Mouse (Mus musculus) forebrain, embryonic 11.5 days (tissue): ENCODE results near the gene Uhrf1bp1. TPM values are rescaled to one million over a fixed set of nuclear protein-coding genes. Genes with fewer than 3 reads are reported as not detected.

Experiments used
- ATAC-seq: fragments of 200-750 bp; cut with Nextera tagmentation; replicated peaks from 2 replicates; pipeline ENCODE4 v1.8.0; 2017; ENCODE audit warnings: moderate TSS enrichment; ENCODE audit not compliant: low FRiP score
- DNase-seq: peaks from one replicate; pipeline ENCODE4 v3.0.0-alpha.2; 2017; ENCODE audit warnings: low spot score
- H3K27ac ChIP-seq: fragments of 300-500 bp; sonication (generic); 2 replicates; pipeline ENCODE4 v1.5.1; 2014; ENCODE audit warnings: low read depth, low read length
- H3K27me3 ChIP-seq: fragments of 300-500 bp; sonication (generic); 2 replicates; pipeline ENCODE4 v1.6.1; 2014; ENCODE audit warnings: mild to moderate bottlenecking, low read length, mixed read lengths; ENCODE audit not compliant: control insufficient read depth, insufficient read depth
- H3K36me3 ChIP-seq: fragments of 300-500 bp; sonication (generic); 2 replicates; pipeline ENCODE4 v1.6.1; 2014; ENCODE audit warnings: mild to moderate bottlenecking, low read length, moderate library complexity, mixed read lengths; ENCODE audit not compliant: control insufficient read depth, insufficient read depth
- H3K4me1 ChIP-seq: fragments of 300-500 bp; sonication (generic); replicated peaks from 2 replicates; pipeline ENCODE4 v1.6.1; 2014; ENCODE audit warnings: low read length, mixed read lengths; ENCODE audit not compliant: control insufficient read depth, insufficient read depth
- H3K4me2 ChIP-seq: fragments of 300-500 bp; sonication (generic); 2 replicates; pipeline ENCODE4 v1.6.1; 2014; ENCODE audit warnings: low read depth, mild to moderate bottlenecking, low read length, moderate library complexity, mixed read lengths; ENCODE audit not compliant: severe bottlenecking
- H3K4me3 ChIP-seq: fragments of 300-500 bp; sonication (generic); 2 replicates; pipeline ENCODE4 v1.5.1; 2014; ENCODE audit warnings: low read depth, low read length
- H3K9ac ChIP-seq: fragments of 300-500 bp; sonication (generic); 2 replicates; pipeline ENCODE4 v1.6.1; 2014; ENCODE audit warnings: low read length
- H3K9me3 ChIP-seq: fragments of 300-500 bp; sonication (generic); 2 replicates; pipeline ENCODE4 v1.6.1; 2016; ENCODE audit warnings: low read length, mixed read lengths; ENCODE audit not compliant: control insufficient read depth
- WGBS: fragments of 180-500 bp; shearing (Covaris S2); extraction: QIAGEN DNeasy Blood & Tissue Kit; methylation state at CpG from one replicate; pipeline ENCODE4 v1.1.7; 2014; 5-methylcytosine and 5-hydroxymethylcytosine counted together
- polyA plus RNA-seq: library from polyadenylated mRNA; unstranded; fragments of >200 nt; fragmentation: Nextera tagmentation; extraction: Ambion mirVana; gene quantifications from 2 replicates; pipeline ENCODE4 v1.2.1, GENCODE M21; 2014

Uhrf1bp1 gene
- polyA plus RNA-seq, 1 experiment from 2014 or later: 9.7 TPM

DNA sequence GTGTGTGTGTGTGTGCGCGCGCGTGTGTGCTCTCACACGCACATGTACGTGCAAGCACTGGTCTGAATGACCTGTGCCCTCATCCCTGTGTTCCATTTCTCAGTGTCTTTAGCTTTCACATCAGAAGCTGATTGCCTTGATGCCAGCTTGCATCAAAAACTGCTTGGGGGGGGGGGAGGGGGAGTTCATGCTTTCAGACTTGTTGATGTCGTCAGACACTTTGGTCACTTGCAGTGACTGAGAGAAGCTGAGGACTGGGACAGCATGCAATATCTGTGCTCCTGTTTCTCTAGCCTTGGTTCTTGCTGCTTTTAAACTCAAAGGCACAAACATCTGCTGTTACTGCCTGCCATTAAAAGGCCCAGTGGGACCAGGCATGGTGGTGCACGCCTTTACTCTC, 90.1 kb downstream of the Uhrf1bp1 start:
- 0 out of 2 replicates have a peak, but pooled peaks cover 3% of the 10 kb centered on the region for H3K4me1 ChIP-seq
- ATAC-seq (no peak), DNase-seq (no peak)
- H3K4me2 ChIP-seq: no peak overlapping the region
- WGBS: 86% methylated on average over 8 of the region's 8 CpGs
- H3K27ac ChIP-seq: no peak overlapping the region
- H3K9me3 ChIP-seq: no peaks in the 10 kb centered on the region
- no peaks in the 10 kb centered on the region for H3K27me3 ChIP-seq
- no peak overlapping the region for H3K4me3 ChIP-seq
- no peaks in the 10 kb centered on the region for H3K36me3 ChIP-seq
- H3K9ac ChIP-seq: no peak overlapping the region

DNA sequence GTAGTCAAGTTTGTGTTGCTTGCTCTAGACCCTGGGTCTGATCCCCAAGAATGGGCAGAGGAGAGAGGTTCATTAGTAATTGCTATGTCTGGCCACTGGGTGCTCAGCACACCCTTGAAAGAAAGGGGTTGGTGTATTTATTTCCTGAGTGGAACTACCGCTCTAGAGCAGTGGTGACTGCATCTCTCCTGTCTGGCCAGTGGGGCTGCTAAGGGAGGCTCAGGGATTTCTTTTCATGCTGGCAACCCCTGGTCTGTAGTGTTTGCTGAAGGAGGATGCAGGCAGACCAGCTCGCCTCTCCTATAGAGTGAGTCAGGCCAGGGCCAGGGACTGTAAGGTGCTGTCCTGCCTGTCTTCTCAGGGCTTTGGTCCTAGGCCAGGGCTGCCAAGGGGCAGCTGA, 90.9 kb downstream of the Uhrf1bp1 start:
- Histone ChIP-seq H3K4me2 (no peak overlapping the region), H3K36me3 (no peaks in the 10 kb centered on the region), H3K27me3 (no peaks in the 10 kb centered on the region), H3K9me3 (no peaks in the 10 kb centered on the region), H3K27ac (no peak overlapping the region), H3K9ac (no peak overlapping the region), H3K4me1 (0 out of 2 replicates have a peak, but pooled peaks cover 3% of the 10 kb centered on the region), H3K4me3 (no peak overlapping the region)
- 94% methylated on average over 2 of the region's 2 CpGs for WGBS
- no peak for DNase-seq
- no peak for ATAC-seq

Other genes with a start within 250 kb of the Uhrf1bp1 start
- 50.5 and 56.8 TPM in 2 replicates for gene Nudt3, start 232.9 kb upstream of the Uhrf1bp1 start, polyA plus RNA-seq
- gene RPS10-NUDT3, start 221.2 kb upstream of the Uhrf1bp1 start, polyA plus RNA-seq: not detected in 2 replicates
- gene Rps10, start 219.8 kb upstream of the Uhrf1bp1 start, polyA plus RNA-seq: 803 and 835 TPM in 2 replicates
- 4.7 and 5.3 TPM in 2 replicates for gene Pacsin1, start 200.9 kb upstream of the Uhrf1bp1 start, polyA plus RNA-seq
- 0.15 TPM in 1 of 2 replicates, not detected in the other for gene Spdef, start 127.5 kb upstream of the Uhrf1bp1 start, polyA plus RNA-seq
- 12.7 and 14.1 TPM in 2 replicates for gene D17Wsu92e, start 35.8 kb upstream of the Uhrf1bp1 start, polyA plus RNA-seq
- gene Snrpc, start 18.3 kb upstream of the Uhrf1bp1 start, polyA plus RNA-seq: 371 and 373 TPM in 2 replicates
- gene Anks1, start 52.9 kb downstream of the Uhrf1bp1 start, polyA plus RNA-seq: 40.9 and 42.6 TPM in 2 replicates
- 92.1 and 98.5 TPM in 2 replicates for gene Taf11, start 53.4 kb downstream of the Uhrf1bp1 start, polyA plus RNA-seq
- gene Tcp11, start 224.2 kb downstream of the Uhrf1bp1 start, polyA plus RNA-seq: 0.39 and 1.0 TPM in 2 replicates